Mouse (Mus musculus): ENCODE results near the gene E2f4. TPM values are rescaled to one million over a fixed set of nuclear protein-coding genes. Genes with fewer than 3 reads are reported as not detected.

Gene E2f4
- polyA plus RNA-seq, 1 experiment from 2014 or later, result 60.8 TPM

GRCm38 (mm10) chr8:105270101-105270915 is 27.2 kb upstream of the E2f4 start:
- H3K4me3 ChIP-seq, result peak overlapping the region; percentile 53
- peak overlapping the region; percentile 70 for H3K9ac ChIP-seq
- peaks cover 33% of the 10 kb centered on the region for H3K4me1 ChIP-seq (replicated peaks)
- 4% methylated on average over 39 of the region's 39 CpGs for WGBS
- peaks cover 5% of the 10 kb centered on the region; the same call in 1 of the 2 replicates for H3K9me3 ChIP-seq (replicated peaks)
- peak overlapping the region; percentile 87 for H3K4me2 ChIP-seq
- no peaks in the 10 kb centered on the region for H3K36me3 ChIP-seq
- peaks cover 97% of the 10 kb centered on the region for H3K27me3 ChIP-seq (replicated peaks)
- ATAC-seq (ENCODE audit: insufficient number of reproducible peaks, low FRiP score), result no peak
- H3K27ac ChIP-seq (ENCODE audit: poor library complexity, severe bottlenecking), result no peak overlapping the region

- no peak for ATAC-seq (ENCODE audit: insufficient number of reproducible peaks, low FRiP score)
- 4% methylated on average over 11 of the region's 11 CpGs for WGBS
- peaks cover 5% of the 10 kb centered on the region; the same call in 1 of the 2 replicates for H3K9me3 ChIP-seq (replicated peaks)
These were observed 26.6 kb upstream of the E2f4 start for GRCm38 (mm10) chr8:105270916-105271186.

GRCm38 (mm10) chr8:105275387-105275786 is 22.1 kb upstream of the E2f4 start:
- H3K4me1 ChIP-seq (replicated peaks), result peaks cover 35% of the 10 kb centered on the region
- H3K36me3 ChIP-seq, result no peaks in the 10 kb centered on the region
- H3K27ac ChIP-seq (ENCODE audit: poor library complexity, severe bottlenecking), result no peak overlapping the region
- peak overlapping the region; percentile 80 for H3K4me2 ChIP-seq
- H3K27me3 ChIP-seq (replicated peaks), result peaks cover 97% of the 10 kb centered on the region
- 6% methylated on average over 11 of the region's 11 CpGs for WGBS
- no peak for ATAC-seq (ENCODE audit: insufficient number of reproducible peaks, low FRiP score)
- H3K9me3 ChIP-seq (replicated peaks), result no peaks in the 10 kb centered on the region
- H3K4me3 ChIP-seq, result peak overlapping the region; percentile 48
- H3K9ac ChIP-seq, result peak overlapping the region; percentile 49; the same call in 1 of the 2 replicates

More at GRCm38 (mm10) chr8:105270916-105271186, 26.6 kb upstream of the E2f4 start:
- Histone ChIP-seq H3K4me2 (peak overlapping the region; percentile 87; the same call in 1 of the 2 replicates), H3K4me3 (0 out of 2 replicates have a peak overlapping the region, but pooled peaks have one; percentile 0), H3K27me3 (replicated peaks) (peaks cover 98% of the 10 kb centered on the region), H3K9ac (no peak overlapping the region), H3K36me3 (no peaks in the 10 kb centered on the region), H3K27ac (ENCODE audit: poor library complexity, severe bottlenecking) (no peak overlapping the region), H3K4me1 (replicated peaks) (peaks cover 38% of the 10 kb centered on the region)

GRCm38 (mm10) chr8:105275840-105276239 is 21.6 kb upstream of the E2f4 start, which contains the start of gene Nol3:
Nol3 (plus strand) TSS chr8:105276140.
- Histone ChIP-seq H3K36me3 (no peaks in the 10 kb centered on the region), H3K9me3 (replicated peaks) (no peaks in the 10 kb centered on the region), H3K4me1 (replicated peaks) (peaks cover 30% of the 10 kb centered on the region), H3K4me3 (peak within 1 kb of the TSS; percentile 48), H3K4me2 (peak within 1 kb of the TSS; percentile 80), H3K9ac (peak within 1 kb of the TSS; percentile 49), H3K27me3 (replicated peaks) (peaks cover 97% of the 10 kb centered on the region), H3K27ac (ENCODE audit: poor library complexity, severe bottlenecking) (no peak within 1 kb of the TSS)
- no peak for ATAC-seq (ENCODE audit: insufficient number of reproducible peaks, low FRiP score)
- WGBS, result 11% methylated on average over 10 of the region's 10 CpGs

- H3K9me3 ChIP-seq (replicated peaks), result no peaks in the 10 kb centered on the region
- H3K9ac ChIP-seq, result peak overlapping the region; percentile 49
- no peak overlapping the region for H3K27ac ChIP-seq (ENCODE audit: poor library complexity, severe bottlenecking)
- WGBS, result 2% methylated on average over 30 of the region's 30 CpGs
- H3K4me3 ChIP-seq, result peak overlapping the region; percentile 48
- peak; percentile 52 for ATAC-seq (ENCODE audit: insufficient number of reproducible peaks, low FRiP score)
- H3K4me1 ChIP-seq (replicated peaks), result peaks cover 29% of the 10 kb centered on the region
- peaks cover 94% of the 10 kb centered on the region for H3K27me3 ChIP-seq (replicated peaks)
- H3K4me2 ChIP-seq, result peak overlapping the region; percentile 80
- H3K36me3 ChIP-seq, result peaks cover 2% of the 10 kb centered on the region; the same call in 1 of the 2 replicates
These were observed 21.0 kb upstream of the E2f4 start for GRCm38 (mm10) chr8:105276292-105277120.

- Histone ChIP-seq H3K27ac (ENCODE audit: poor library complexity, severe bottlenecking) (no peak overlapping the region), H3K4me2 (peak overlapping the region; percentile 67), H3K9me3 (replicated peaks) (no peaks in the 10 kb centered on the region), H3K4me3 (peak overlapping the region; percentile 33), H3K9ac (peak overlapping the region; percentile 42; the same call in 1 of the 2 replicates), H3K4me1 (replicated peaks) (peaks cover 29% of the 10 kb centered on the region), H3K27me3 (replicated peaks) (peaks cover 82% of the 10 kb centered on the region), H3K36me3 (peaks cover 8% of the 10 kb centered on the region; the same call in 1 of the 2 replicates)
- 3% methylated on average over 28 of the region's 28 CpGs for WGBS
- peak; percentile 26 for ATAC-seq (ENCODE audit: insufficient number of reproducible peaks, low FRiP score)
These were observed 18.5 kb upstream of the E2f4 start for GRCm38 (mm10) chr8:105278911-105279334.

GRCm38 (mm10) chr8:105280567-105280966 is 16.9 kb upstream of the E2f4 start:
- H3K27me3 ChIP-seq (replicated peaks), result peaks cover 74% of the 10 kb centered on the region
- peaks cover 13% of the 10 kb centered on the region; the same call in 1 of the 2 replicates for H3K36me3 ChIP-seq
- 74% methylated on average over 3 of the region's 3 CpGs for WGBS
- no peak overlapping the region for H3K9ac ChIP-seq
- ATAC-seq (ENCODE audit: insufficient number of reproducible peaks, low FRiP score), result no peak
- no peak overlapping the region for H3K4me2 ChIP-seq
- peaks cover 25% of the 10 kb centered on the region for H3K4me1 ChIP-seq (replicated peaks)
- no peaks in the 10 kb centered on the region for H3K9me3 ChIP-seq (replicated peaks)
- no peak overlapping the region for H3K4me3 ChIP-seq
- no peak overlapping the region for H3K27ac ChIP-seq (ENCODE audit: poor library complexity, severe bottlenecking)

GRCm38 (mm10) chr8:105281821-105282220 is 15.6 kb upstream of the E2f4 start:
- no peak overlapping the region for H3K27ac ChIP-seq (ENCODE audit: poor library complexity, severe bottlenecking)

GRCm38 (mm10) chr8:105282239-105282638 is 15.2 kb upstream of the E2f4 start:
- ATAC-seq (ENCODE audit: insufficient number of reproducible peaks, low FRiP score), result no peak
- 59% methylated on average over 4 of the region's 4 CpGs for WGBS
- peaks cover 61% of the 10 kb centered on the region for H3K27me3 ChIP-seq (replicated peaks)
- no peak overlapping the region for H3K27ac ChIP-seq (ENCODE audit: poor library complexity, severe bottlenecking)
- H3K36me3 ChIP-seq, result peaks cover 13% of the 10 kb centered on the region; the same call in 1 of the 2 replicates
- no peak overlapping the region for H3K4me2 ChIP-seq
- no peak overlapping the region for H3K4me3 ChIP-seq
- H3K9me3 ChIP-seq (replicated peaks), result no peaks in the 10 kb centered on the region
- H3K4me1 ChIP-seq (replicated peaks), result peaks cover 14% of the 10 kb centered on the region
- no peak overlapping the region for H3K9ac ChIP-seq

More at GRCm38 (mm10) chr8:105281821-105282220, 15.6 kb upstream of the E2f4 start:
- Histone ChIP-seq H3K9me3 (replicated peaks) (no peaks in the 10 kb centered on the region), H3K4me2 (no peak overlapping the region), H3K4me3 (no peak overlapping the region), H3K36me3 (peaks cover 13% of the 10 kb centered on the region; the same call in 1 of the 2 replicates), H3K9ac (no peak overlapping the region), H3K4me1 (replicated peaks) (peaks cover 14% of the 10 kb centered on the region), H3K27me3 (replicated peaks) (peaks cover 65% of the 10 kb centered on the region)
- no peak for ATAC-seq (ENCODE audit: insufficient number of reproducible peaks, low FRiP score)
- WGBS, result 82% methylated on average over 12 of the region's 12 CpGs

- peaks cover 14% of the 10 kb centered on the region for H3K4me1 ChIP-seq (replicated peaks)
- H3K4me3 ChIP-seq, result no peak overlapping the region
- no peak overlapping the region for H3K9ac ChIP-seq
- peaks cover 13% of the 10 kb centered on the region; the same call in 1 of the 2 replicates for H3K36me3 ChIP-seq
- H3K9me3 ChIP-seq (replicated peaks), result no peaks in the 10 kb centered on the region
- 23% methylated on average over 23 of the region's 23 CpGs for WGBS
- H3K27me3 ChIP-seq (replicated peaks), result peaks cover 53% of the 10 kb centered on the region
- no peak overlapping the region for H3K27ac ChIP-seq (ENCODE audit: poor library complexity, severe bottlenecking)
- H3K4me2 ChIP-seq, result peak overlapping the region; percentile 4; the same call in 1 of the 2 replicates
- ATAC-seq (ENCODE audit: insufficient number of reproducible peaks, low FRiP score), result peak; percentile 54; the same call in 1 of the 2 replicates
These were observed 14.4 kb upstream of the E2f4 start for GRCm38 (mm10) chr8:105283074-105283473.

GRCm38 (mm10) chr8:105285514-105285913 is 11.9 kb upstream of the E2f4 start:
- H3K36me3 ChIP-seq, result peaks cover 13% of the 10 kb centered on the region; the same call in 1 of the 2 replicates
- 48% methylated on average over 12 of the region's 12 CpGs for WGBS

More at GRCm38 (mm10) chr8:105285514-105285913, 11.9 kb upstream of the E2f4 start:
- Histone ChIP-seq H3K27me3 (replicated peaks) (peaks cover 33% of the 10 kb centered on the region), H3K4me1 (replicated peaks) (peaks cover 16% of the 10 kb centered on the region), H3K27ac (ENCODE audit: poor library complexity, severe bottlenecking) (no peak overlapping the region), H3K9me3 (replicated peaks) (no peaks in the 10 kb centered on the region), H3K4me3 (no peak overlapping the region), H3K4me2 (no peak overlapping the region), H3K9ac (no peak overlapping the region)
- no peak for ATAC-seq (ENCODE audit: insufficient number of reproducible peaks, low FRiP score)
